Mouse (Mus musculus) forelimb bud, embryonic 11.5 days (tissue): ENCODE results near the gene Kif16b.
"Not testable (repeated sequence)": the region's sequence is repeated elsewhere in the genome, so short reads cannot be mapped to it uniquely, and the experiment has no call there.

Experiments used
- DNase-seq: peaks from one replicate; pipeline ENCODE4 v3.0.0-alpha.2; 2012; ENCODE audit warnings: low read depth, low spot score

Kif16b gene

DNA sequence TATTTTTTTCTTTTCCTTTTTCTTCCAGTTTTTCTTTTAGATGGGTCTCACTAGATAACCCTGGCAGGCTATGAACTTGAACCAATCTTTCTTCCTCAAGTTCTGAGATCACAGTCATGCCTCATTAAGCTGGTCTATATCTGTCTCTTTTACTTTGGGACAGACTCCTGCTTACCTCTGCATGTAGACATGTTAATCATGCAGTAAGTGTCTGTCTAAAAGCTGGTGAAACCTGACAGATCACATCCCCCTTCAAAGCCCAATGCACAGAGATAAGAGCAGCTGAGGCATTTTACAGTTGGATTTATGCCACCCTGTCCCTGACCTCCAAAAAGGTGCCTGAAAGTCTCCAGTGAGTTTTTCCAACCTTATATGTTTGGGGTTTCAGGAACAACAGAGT lies 310.4 kb downstream of the Kif16b start:
- DNase-seq, result no peak

DNA sequence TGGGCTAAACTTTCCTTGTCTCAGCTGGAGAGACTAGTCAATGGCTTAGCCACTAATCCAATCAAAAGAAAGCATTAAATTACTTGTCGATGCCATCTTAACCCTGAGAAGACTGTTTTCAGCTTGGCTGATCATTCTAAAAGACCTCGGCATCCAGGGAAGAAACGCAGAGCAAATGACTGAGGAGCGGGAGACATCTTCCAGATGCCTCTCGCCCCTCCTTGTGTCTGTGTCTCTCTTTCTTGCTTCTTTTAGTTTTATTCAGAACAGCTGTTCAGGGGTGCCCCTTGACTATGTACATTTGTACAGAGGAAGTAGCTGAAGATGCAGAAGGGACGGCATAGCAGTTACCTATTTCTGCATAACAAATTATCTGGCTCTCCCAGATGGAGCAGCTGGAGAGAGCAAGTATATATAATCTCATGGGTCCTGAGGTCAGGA lies 311.0 kb downstream of the Kif16b start:
- DNase-seq, result peak; percentile 31

DNA sequence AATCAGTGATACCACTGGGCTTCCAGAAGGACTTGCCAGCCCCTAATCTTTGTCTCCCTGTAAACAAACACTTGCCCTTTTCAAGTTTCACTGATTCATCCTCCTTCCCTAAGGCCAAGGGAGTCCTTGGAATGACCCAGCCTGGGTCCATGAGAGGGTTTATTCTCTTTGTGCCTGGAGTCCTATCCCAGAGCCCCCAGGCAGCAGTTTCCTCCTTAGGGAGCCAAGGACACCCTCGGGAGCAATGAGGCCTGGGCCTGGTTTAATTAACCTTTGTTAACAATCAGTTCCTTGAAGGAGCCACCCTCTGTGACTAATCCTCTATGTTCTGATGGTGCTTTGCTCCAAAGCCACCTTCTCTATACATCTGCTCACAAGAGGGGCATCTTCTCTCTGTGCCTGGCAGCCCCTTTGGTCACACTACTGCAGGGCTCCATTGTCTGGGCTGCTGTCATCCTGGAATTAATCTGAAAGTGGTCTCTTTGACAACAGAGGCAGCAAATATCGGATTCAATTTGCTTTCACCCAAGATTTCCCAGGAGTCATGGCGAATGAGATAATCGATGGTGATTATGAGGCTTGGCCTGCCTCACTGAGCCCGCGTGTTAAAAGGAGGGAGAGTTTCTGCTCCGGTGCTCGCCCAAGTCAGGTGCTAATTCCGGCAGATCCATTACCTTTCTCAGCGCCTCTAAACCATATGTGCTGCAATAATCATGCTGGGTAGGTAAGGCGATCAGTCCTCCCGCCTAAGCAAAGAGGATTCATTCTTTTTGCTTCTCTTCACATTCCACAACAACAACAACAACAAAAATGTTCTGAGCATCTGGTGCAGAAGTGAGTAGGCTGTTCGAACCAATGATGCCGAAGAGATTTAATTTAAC lies 311.7 kb downstream of the Kif16b start:
- DNase-seq, result no peak

DNA sequence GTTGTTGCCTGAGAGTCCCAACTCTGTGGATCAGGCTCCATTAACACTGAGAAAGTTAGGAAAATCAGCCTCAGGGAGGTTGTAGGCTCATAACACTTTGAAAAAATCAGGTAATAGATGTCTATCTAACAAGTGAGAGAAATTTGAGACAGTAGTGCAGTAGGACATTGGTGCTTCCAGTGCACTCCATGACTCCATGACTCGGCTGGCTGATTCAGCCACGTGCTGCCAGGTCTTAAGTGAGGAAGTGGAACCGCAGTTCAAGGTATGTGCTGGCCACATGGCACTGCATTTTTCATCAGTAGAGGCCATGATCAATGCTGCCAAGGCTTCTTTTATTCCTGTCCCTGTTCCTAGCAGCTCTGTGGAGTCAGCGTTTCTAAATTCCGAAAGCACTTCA lies 315.5 kb downstream of the Kif16b start:
- DNase-seq, result no peak

DNA sequence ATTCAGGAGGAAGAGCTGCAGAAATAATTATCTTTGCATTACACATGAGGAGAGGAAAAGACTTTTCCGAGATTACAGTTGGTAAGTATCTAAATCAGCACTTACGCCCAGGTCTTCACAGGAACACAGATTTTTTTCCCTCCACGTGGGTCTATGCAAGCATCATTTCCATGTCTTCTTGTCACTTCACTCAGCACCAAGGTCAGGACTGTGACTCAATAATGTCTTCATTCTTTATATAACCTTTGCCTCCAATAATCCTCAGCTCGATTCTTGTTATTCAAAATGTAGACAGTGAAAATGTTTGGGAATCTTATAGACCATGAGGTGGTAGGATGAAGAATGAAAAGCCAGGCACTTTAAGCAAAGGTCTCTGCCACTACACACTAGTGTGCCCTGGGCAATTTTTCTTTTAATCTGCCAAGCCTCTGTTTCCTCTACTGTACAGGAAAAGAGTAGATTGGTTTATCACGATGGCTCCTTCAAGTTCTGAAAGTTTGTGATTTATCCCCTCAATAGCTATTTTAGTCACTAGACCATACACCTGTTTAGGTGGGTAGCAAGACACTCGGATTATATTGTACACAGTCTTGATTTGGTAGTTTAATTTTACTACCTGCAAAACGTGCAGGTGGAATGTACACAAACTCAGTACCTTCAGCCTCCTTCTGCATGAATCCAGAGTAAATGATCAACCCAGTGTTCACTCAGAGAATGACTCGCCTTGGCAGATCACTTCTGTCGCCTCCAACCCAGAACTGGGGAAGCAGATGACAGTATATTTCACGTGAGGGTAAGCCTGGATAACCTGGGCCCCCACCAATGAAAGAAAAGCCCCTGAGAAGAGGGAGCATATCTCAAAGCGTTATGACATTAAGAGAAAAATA lies 316.2 kb downstream of the Kif16b start:
- no peak for DNase-seq

DNA sequence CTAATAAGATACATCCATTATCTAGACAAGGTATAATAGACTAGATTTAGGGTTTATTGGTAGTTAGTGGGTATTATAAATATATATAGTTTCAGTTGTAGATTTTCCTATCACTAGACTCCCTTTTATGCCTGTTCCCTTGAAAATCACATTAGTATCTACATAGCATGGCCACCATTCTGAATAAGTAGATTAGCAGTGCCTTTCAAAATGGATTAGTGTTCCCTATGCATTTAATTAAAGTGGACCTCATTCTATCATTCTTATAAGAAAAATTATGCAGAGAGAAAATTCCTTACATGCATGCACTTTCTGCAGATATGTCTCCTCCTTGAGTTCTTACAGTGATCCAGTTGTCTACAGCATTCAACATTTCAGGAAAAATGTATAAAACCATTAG lies 320.9 kb downstream of the Kif16b start:
- no peak for DNase-seq

DNA sequence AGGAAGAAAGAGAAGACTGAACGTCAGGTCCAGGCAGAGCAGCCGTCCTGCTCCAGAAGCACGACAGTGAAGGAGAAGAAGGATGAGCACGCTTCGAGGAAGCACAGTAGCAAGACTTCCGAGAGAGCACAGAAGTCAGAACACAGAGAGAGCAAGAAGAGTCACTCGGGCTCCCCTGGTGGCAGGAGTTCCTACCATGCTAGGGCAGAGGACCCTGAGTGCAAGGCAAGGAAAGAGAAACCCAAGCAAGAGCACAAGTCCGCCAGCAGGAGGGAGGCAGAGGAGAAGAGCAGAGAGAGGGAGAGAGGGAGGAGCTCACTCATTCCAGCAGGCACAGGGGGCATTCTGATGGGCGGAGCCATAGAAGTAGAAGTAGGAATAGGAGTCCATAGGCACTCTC lies 323.9 kb downstream of the Kif16b start:
- DNase-seq, result not testable (repeated sequence)

DNA sequence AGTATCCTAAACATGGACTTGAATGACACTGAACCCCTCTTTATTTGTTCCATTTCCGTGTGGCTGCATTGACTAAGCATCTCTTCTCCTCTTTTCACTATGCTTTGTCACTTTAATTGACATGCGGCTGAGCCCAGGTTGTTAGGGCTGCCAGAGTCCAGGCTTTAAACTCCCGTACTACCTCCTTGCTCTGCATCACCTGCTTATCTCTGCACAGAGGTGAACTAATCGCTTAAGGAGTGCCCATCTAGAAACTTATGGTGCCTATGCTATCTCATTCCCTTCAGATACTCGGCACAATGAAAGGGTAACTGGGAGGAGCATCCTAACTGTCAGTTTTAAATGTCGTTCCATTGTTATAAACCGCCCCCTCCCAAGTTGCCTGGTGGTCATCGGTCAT lies 331.6 kb downstream of the Kif16b start:
- DNase-seq, result no peak
